Mouse (Mus musculus): Measurements from ENCODE around the gene Tnik.

The Tnik gene

GRCm38 (mm10) chr3:28368746-28369145 is 105.7 kb downstream of the Tnik start:
- no peak overlapping the region for H3K4me3 ChIP-seq (replicated peaks; ENCODE audit: low read length)
- TF ChIP-seq POU5F1 (IDR thresholded peaks at IDR 0.05; ENCODE audit: borderline replicate concordance, low read length) (no peak), NANOG (IDR thresholded peaks at IDR 0.05; ENCODE audit: borderline replicate concordance, low read length) (no peak), CTCF (conservative IDR thresholded peaks at IDR 0.05; ENCODE audit: low read length) (no peak)
- H3K27me3 ChIP-seq (ENCODE audit: insufficient read depth, low read length): no peaks in the 10 kb centered on the region
- H3K4me1 ChIP-seq (replicated peaks; ENCODE audit: low read depth, low read length): no peaks in the 10 kb centered on the region
- H3K36me3 ChIP-seq (ENCODE audit: insufficient read depth, low read length): no peaks in the 10 kb centered on the region
- no peaks in the 10 kb centered on the region for H3K9me3 ChIP-seq (ENCODE audit: low read length)

GRCm38 (mm10) chr3:28369266-28369665 is 106.3 kb downstream of the Tnik start:
- Histone ChIP-seq H3K36me3 (ENCODE audit: insufficient read depth, low read length) (no peaks in the 10 kb centered on the region), H3K4me1 (replicated peaks; ENCODE audit: low read depth, low read length) (no peaks in the 10 kb centered on the region), H3K27me3 (ENCODE audit: insufficient read depth, low read length) (no peaks in the 10 kb centered on the region), H3K9me3 (ENCODE audit: low read length) (no peaks in the 10 kb centered on the region), H3K4me3 (replicated peaks; ENCODE audit: low read length) (no peak overlapping the region)
- TF ChIP-seq CTCF (conservative IDR thresholded peaks at IDR 0.05; ENCODE audit: low read length) (no peak), POU5F1 (IDR thresholded peaks at IDR 0.05; ENCODE audit: borderline replicate concordance, low read length) (no peak), NANOG (IDR thresholded peaks at IDR 0.05; ENCODE audit: borderline replicate concordance, low read length) (no peak)

- Histone ChIP-seq H3K4me3 (replicated peaks; ENCODE audit: low read length) (no peak overlapping the region), H3K27me3 (ENCODE audit: insufficient read depth, low read length) (no peaks in the 10 kb centered on the region), H3K36me3 (ENCODE audit: insufficient read depth, low read length) (no peaks in the 10 kb centered on the region), H3K4me1 (replicated peaks; ENCODE audit: low read depth, low read length) (no peaks in the 10 kb centered on the region), H3K9me3 (ENCODE audit: low read length) (no peaks in the 10 kb centered on the region)
- TF ChIP-seq CTCF (conservative IDR thresholded peaks at IDR 0.05; ENCODE audit: low read length) (no peak), POU5F1 (IDR thresholded peaks at IDR 0.05; ENCODE audit: borderline replicate concordance, low read length) (no peak), NANOG (IDR thresholded peaks at IDR 0.05; ENCODE audit: borderline replicate concordance, low read length) (no peak)
Observed at GRCm38 (mm10) chr3:28369698-28370097, 106.7 kb downstream of the Tnik start.

GRCm38 (mm10) chr3:28371583-28371982 is 108.6 kb downstream of the Tnik start:
- no peaks in the 10 kb centered on the region for H3K9me3 ChIP-seq (ENCODE audit: low read length)
- no peaks in the 10 kb centered on the region for H3K4me1 ChIP-seq (replicated peaks; ENCODE audit: low read depth, low read length)
- no peak overlapping the region for H3K4me3 ChIP-seq (replicated peaks; ENCODE audit: low read length)
- H3K36me3 ChIP-seq (ENCODE audit: insufficient read depth, low read length): no peaks in the 10 kb centered on the region
- H3K27me3 ChIP-seq (ENCODE audit: insufficient read depth, low read length): no peaks in the 10 kb centered on the region
- TF ChIP-seq NANOG (IDR thresholded peaks at IDR 0.05; ENCODE audit: borderline replicate concordance, low read length) (no peak), POU5F1 (IDR thresholded peaks at IDR 0.05; ENCODE audit: borderline replicate concordance, low read length) (no peak), CTCF (conservative IDR thresholded peaks at IDR 0.05; ENCODE audit: low read length) (no peak)

GRCm38 (mm10) chr3:28372459-28372858 is 109.4 kb downstream of the Tnik start:
- Histone ChIP-seq H3K4me3 (replicated peaks; ENCODE audit: low read length) (no peak overlapping the region), H3K36me3 (ENCODE audit: insufficient read depth, low read length) (no peaks in the 10 kb centered on the region), H3K4me1 (replicated peaks; ENCODE audit: low read depth, low read length) (no peaks in the 10 kb centered on the region), H3K9me3 (ENCODE audit: low read length) (no peaks in the 10 kb centered on the region), H3K27me3 (ENCODE audit: insufficient read depth, low read length) (no peaks in the 10 kb centered on the region)
- no peak for TF ChIP-seq POU5F1 (IDR thresholded peaks at IDR 0.05; ENCODE audit: borderline replicate concordance, low read length)
- TF ChIP-seq NANOG (IDR thresholded peaks at IDR 0.05; ENCODE audit: borderline replicate concordance, low read length): no peak
- TF ChIP-seq CTCF (conservative IDR thresholded peaks at IDR 0.05; ENCODE audit: low read length): no peak

- no peak overlapping the region for H3K4me3 ChIP-seq (replicated peaks; ENCODE audit: low read length)
- H3K36me3 ChIP-seq (ENCODE audit: insufficient read depth, low read length): no peaks in the 10 kb centered on the region
- H3K27me3 ChIP-seq (ENCODE audit: insufficient read depth, low read length): no peaks in the 10 kb centered on the region
- no peaks in the 10 kb centered on the region for H3K9me3 ChIP-seq (ENCODE audit: low read length)
- no peak for TF ChIP-seq NANOG (IDR thresholded peaks at IDR 0.05; ENCODE audit: borderline replicate concordance, low read length)
- no peaks in the 10 kb centered on the region for H3K4me1 ChIP-seq (replicated peaks; ENCODE audit: low read depth, low read length)
Observed at GRCm38 (mm10) chr3:28374738-28375510, 111.9 kb downstream of the Tnik start.

GRCm38 (mm10) chr3:28380224-28380623 is 117.2 kb downstream of the Tnik start:
- Histone ChIP-seq H3K4me3 (replicated peaks; ENCODE audit: low read length) (no peak overlapping the region), H3K27me3 (ENCODE audit: insufficient read depth, low read length) (no peaks in the 10 kb centered on the region), H3K36me3 (ENCODE audit: insufficient read depth, low read length) (no peaks in the 10 kb centered on the region), H3K9me3 (ENCODE audit: low read length) (no peaks in the 10 kb centered on the region), H3K4me1 (replicated peaks; ENCODE audit: low read depth, low read length) (peaks cover 3% of the 10 kb centered on the region; the same call in 1 of the 2 replicates)
- TF ChIP-seq NANOG (IDR thresholded peaks at IDR 0.05; ENCODE audit: borderline replicate concordance, low read length) (no peak), POU5F1 (IDR thresholded peaks at IDR 0.05; ENCODE audit: borderline replicate concordance, low read length) (no peak), CTCF (conservative IDR thresholded peaks at IDR 0.05; ENCODE audit: low read length) (no peak)

GRCm38 (mm10) chr3:28383526-28384126 is 120.6 kb downstream of the Tnik start:
- H3K4me3 ChIP-seq (replicated peaks; ENCODE audit: low read length): no peak overlapping the region
- peaks cover 3% of the 10 kb centered on the region; the same call in 1 of the 2 replicates for H3K4me1 ChIP-seq (replicated peaks; ENCODE audit: low read depth, low read length)
- H3K27me3 ChIP-seq (ENCODE audit: insufficient read depth, low read length): no peaks in the 10 kb centered on the region
- H3K36me3 ChIP-seq (ENCODE audit: insufficient read depth, low read length): no peaks in the 10 kb centered on the region
- no peak for TF ChIP-seq CTCF (conservative IDR thresholded peaks at IDR 0.05; ENCODE audit: low read length)
- no peak for TF ChIP-seq POU5F1 (IDR thresholded peaks at IDR 0.05; ENCODE audit: borderline replicate concordance, low read length)
- no peak for TF ChIP-seq NANOG (IDR thresholded peaks at IDR 0.05; ENCODE audit: borderline replicate concordance, low read length)
- H3K9me3 ChIP-seq (ENCODE audit: low read length): no peaks in the 10 kb centered on the region

All from E14TG2a.4 (cell line).